Mouse (Mus musculus) central nervous system, embryonic 11.5 days (tissue): ENCODE results near the gene Tial1. TPM values are rescaled to one million over a fixed set of nuclear protein-coding genes. Genes with fewer than 3 reads are reported as not detected.

Source experiments
- polyA plus RNA-seq: library from polyadenylated mRNA; depleted of rRNA; stranded (reverse); fragments of >200 nt; gene quantifications from 2 replicates; pipeline ENCODE4 v1.2.3, GENCODE M21; 2012; rRNA removed

Gene Tial1
- 140 and 164 TPM in 2 replicates for polyA plus RNA-seq

GRCm38 (mm10) chr7:128461285-128462215, at the start of gene Tial1:
Gene Tial1, minus strand, starts transcription at chr7:128461717.

GRCm38 (mm10) chr7:128417930-128418779, 43.4 kb downstream of the Tial1 start, which contains the start of gene Rgs10:
Gene Rgs10, minus strand, starts transcription at chr7:128418758.

Other genes starting within 250 kb of the Tial1 start
- gene Armc5, start 224.4 kb downstream of the Tial1 start, polyA plus RNA-seq = 11.5 and 14.5 TPM in 2 replicates
- 2.8 and 4.2 TPM in 2 replicates for gene 9130023H24Rik, start 223.7 kb downstream of the Tial1 start, polyA plus RNA-seq
- gene Tgfb1i1, start 214.9 kb downstream of the Tial1 start, polyA plus RNA-seq = 18.2 and 27.5 TPM in 2 replicates
- gene Slc5a2, start 196.1 kb downstream of the Tial1 start, polyA plus RNA-seq = 0.30 and 0.39 TPM in 2 replicates
- 25.5 and 31.0 TPM in 2 replicates for gene BC017158, start 163.5 kb downstream of the Tial1 start, polyA plus RNA-seq
- 15.2 and 31.5 TPM in 2 replicates for gene Rgs10, start 43.0 kb downstream of the Tial1 start, polyA plus RNA-seq
- gene Bag3, start 61.9 kb upstream of the Tial1 start, polyA plus RNA-seq = 6.3 and 8.8 TPM in 2 replicates
- gene Inpp5f, start 149.6 kb upstream of the Tial1 start, polyA plus RNA-seq = 38.3 and 45.1 TPM in 2 replicates